Mouse (Mus musculus) ES-Bruce4 (cell line): ENCODE data around the gene Trpm8. TPM values are rescaled to one million over a fixed set of nuclear protein-coding genes. Genes with fewer than 3 reads are reported as not detected.

ENCODE experiments used
- H3K27ac ChIP-seq: 2 replicates; pipeline ENCODE4 v1.5.1; 2012; ENCODE audit warnings: low read length, inconsistent platforms; ENCODE audit not compliant: insufficient read depth
- H3K27me3 ChIP-seq: 2 replicates; pipeline ENCODE4 v1.6.1; 2012; ENCODE audit warnings: mild to moderate bottlenecking, low read length, inconsistent platforms; ENCODE audit not compliant: control insufficient read depth, poor library complexity, insufficient read depth, severe bottlenecking
- H3K36me3 ChIP-seq: 2 replicates; pipeline ENCODE4 v1.6.1; 2012; ENCODE audit warnings: inconsistent platforms, mild to moderate bottlenecking, low read length, moderate library complexity; ENCODE audit not compliant: control insufficient read depth, poor library complexity, insufficient read depth, severe bottlenecking
- H3K4me1 ChIP-seq: one replicate; pipeline ENCODE4 v1.8.1; 2011; ENCODE audit warnings: low read length; ENCODE audit not compliant: control insufficient read depth, insufficient read depth
- H3K4me3 ChIP-seq: 2 replicates; pipeline ENCODE4 v1.5.1; 2011; ENCODE audit warnings: low read depth, mild to moderate bottlenecking, low read length
- H3K9ac ChIP-seq: 2 replicates; pipeline ENCODE4 v1.6.1; 2012; ENCODE audit warnings: low read depth, mild to moderate bottlenecking, inconsistent platforms; ENCODE audit not compliant: poor library complexity, severe bottlenecking
- H3K9me3 ChIP-seq: replicated peaks from 2 replicates; pipeline ENCODE4 v1.6.1; 2012; ENCODE audit warnings: mild to moderate bottlenecking, low read length, inconsistent platforms; ENCODE audit not compliant: control insufficient read depth, poor library complexity, insufficient read depth, severe bottlenecking
- CTCF ChIP-seq: IDR thresholded peaks from one replicate; pipeline ENCODE4 v1.8.1; 2011; ENCODE audit warnings: low read depth, low read length
- EP300 ChIP-seq: IDR thresholded peaks from 2 replicates; pipeline ENCODE4 v1.6.1; 2011; ENCODE audit warnings: low read depth, low read length; ENCODE audit not compliant: insufficient read depth
- POLR2A ChIP-seq: IDR thresholded peaks from one replicate; pipeline ENCODE4 v1.8.1; 2011; ENCODE audit warnings: low read length; ENCODE audit not compliant: insufficient read depth
- polyA plus RNA-seq: library from polyadenylated mRNA; stranded (reverse); fragments of >200 nt; gene quantifications from 2 replicates; pipeline ENCODE4 v1.2.4, GENCODE M21; 2011; ENCODE audit warnings: low read depth; ENCODE audit not compliant: missing spikeins, insufficient read depth, insufficient read length

Trpm8 gene
- polyA plus RNA-seq, 1 experiment: not detected

DNA sequence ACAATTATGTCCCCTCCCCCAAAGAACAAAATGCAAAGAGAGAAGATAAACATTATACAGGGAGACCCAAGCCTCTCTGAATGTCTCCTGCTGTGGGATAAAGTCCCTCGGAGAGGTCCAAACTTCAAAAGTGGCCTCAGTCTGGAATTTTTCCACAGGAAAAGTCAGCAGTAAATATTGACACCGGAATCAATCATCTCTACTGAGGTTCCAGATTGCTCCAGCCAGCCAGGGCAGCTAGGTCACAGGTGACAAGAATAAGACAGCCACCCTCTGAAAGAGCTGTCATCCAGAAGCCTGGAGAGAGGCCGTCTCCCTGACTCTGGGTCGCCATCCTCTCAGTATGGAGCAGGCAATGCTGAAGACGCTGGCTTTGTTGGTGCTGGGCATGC, 129.3 kb downstream of the Trpm8 start, which contains the start of gene Spp2:
Spp2 (plus strand) TSS at position 155 of the 392 bp plus-strand sequence.
- TF ChIP-seq EP300 (no peak), POLR2A (no peak)
- no peak within 1 kb of the TSS for H3K4me3 ChIP-seq
- no peaks in the 10 kb centered on the region for H3K36me3 ChIP-seq
- H3K27me3 ChIP-seq: no peaks in the 10 kb centered on the region
- H3K9me3 ChIP-seq: no peaks in the 10 kb centered on the region
- no peak within 1 kb of the TSS for H3K9ac ChIP-seq
- H3K27ac ChIP-seq: no peak within 1 kb of the TSS
- H3K4me1 ChIP-seq: no peaks in the 10 kb centered on the region

DNA sequence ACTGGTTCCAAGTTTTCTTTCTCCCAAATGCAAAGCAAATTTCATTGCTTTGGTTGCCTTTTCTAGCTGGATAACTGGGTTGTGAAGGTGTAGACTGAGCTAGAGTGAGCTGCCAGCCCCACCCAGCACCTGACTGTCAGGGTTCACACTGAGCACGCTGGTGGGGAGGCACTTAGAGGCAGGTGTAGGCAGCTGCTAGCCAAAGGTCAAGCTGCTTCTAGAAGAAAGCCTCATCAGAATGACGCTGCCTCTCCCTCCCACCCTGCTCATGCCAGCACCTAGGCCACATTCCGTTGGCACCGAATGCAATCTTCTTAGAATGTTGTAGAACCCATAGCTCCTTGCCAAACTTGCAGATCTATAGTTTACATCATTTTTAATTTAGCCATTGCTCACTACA, 130.9 kb downstream of the Trpm8 start:
- Histone ChIP-seq H3K4me1 (no peaks in the 10 kb centered on the region), H3K27me3 (no peaks in the 10 kb centered on the region), H3K36me3 (no peaks in the 10 kb centered on the region), H3K9ac (no peak overlapping the region), H3K4me3 (no peak overlapping the region), H3K9me3 (no peaks in the 10 kb centered on the region), H3K27ac (no peak overlapping the region)
- TF ChIP-seq CTCF (no peak), EP300 (no peak), POLR2A (no peak)

DNA sequence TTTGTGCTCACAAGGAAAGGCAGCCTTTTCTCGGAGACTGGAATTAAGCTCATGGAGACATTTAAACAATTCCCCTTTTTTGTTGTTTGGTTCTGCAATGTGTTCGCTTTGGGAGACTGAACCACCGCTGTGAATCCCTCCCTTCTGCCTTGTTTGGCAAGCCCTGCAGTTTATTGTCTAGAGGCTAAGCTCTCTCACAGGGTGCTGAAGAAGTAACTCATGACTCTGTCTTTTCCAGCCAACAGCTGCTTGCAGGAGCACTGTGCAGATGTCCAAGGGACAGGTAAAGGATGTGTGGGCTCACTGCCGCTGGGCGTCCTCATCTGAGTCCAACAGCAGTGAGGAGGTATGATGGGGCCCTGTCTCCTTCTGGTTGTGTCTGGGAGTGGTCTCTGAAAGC, 134.6 kb downstream of the Trpm8 start:
- Histone ChIP-seq H3K36me3 (no peaks in the 10 kb centered on the region), H3K27ac (no peak overlapping the region), H3K9me3 (no peaks in the 10 kb centered on the region), H3K4me3 (no peak overlapping the region), H3K27me3 (no peaks in the 10 kb centered on the region), H3K4me1 (no peaks in the 10 kb centered on the region), H3K9ac (no peak overlapping the region)
- TF ChIP-seq CTCF: no peak
- TF ChIP-seq POLR2A: no peak
- no peak for TF ChIP-seq EP300

DNA sequence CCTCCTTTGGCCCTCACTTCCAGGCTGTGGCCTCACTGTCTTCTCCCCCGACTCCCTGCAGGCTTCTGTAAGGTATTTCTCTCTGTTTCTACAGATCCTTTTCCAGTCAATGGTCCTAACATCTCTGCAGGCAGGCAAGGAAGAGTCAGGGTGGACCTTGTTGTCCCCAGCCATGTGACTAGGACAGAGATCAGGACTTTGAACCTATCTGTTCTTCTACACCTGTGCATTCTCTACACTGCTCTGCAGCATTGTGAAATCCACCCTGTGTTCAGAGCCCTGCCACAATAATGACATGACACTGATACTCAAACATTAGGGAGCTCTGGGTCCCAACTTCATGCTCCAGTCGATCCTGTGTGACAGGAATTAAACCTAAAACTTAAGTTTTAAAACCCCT, 141.5 kb downstream of the Trpm8 start:
- Histone ChIP-seq H3K9me3 (no peaks in the 10 kb centered on the region), H3K27ac (no peak overlapping the region), H3K9ac (no peak overlapping the region), H3K27me3 (no peaks in the 10 kb centered on the region), H3K4me3 (no peak overlapping the region), H3K36me3 (no peaks in the 10 kb centered on the region), H3K4me1 (no peaks in the 10 kb centered on the region)
- TF ChIP-seq EP300 (no peak), CTCF (no peak), POLR2A (no peak)

DNA sequence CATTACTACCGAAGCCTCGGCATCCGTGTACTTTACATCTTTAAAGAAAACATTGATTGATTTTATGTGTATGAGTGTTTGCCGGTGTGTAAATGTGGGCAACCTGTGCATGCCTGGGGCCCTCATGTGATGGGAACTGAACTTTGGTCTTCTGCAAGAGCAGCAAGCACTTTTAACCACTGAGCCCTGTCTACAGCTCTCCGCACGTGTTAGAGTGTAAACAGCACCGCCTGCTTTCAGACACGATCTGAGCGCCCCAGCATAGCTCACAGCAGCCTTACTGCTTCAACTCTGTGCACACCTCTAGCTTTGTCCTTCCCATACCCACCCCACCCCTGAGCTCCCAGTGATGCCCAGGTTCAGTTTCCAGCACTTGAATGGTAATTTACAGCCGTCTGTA, 144.6 kb downstream of the Trpm8 start:
- no peaks in the 10 kb centered on the region for H3K27me3 ChIP-seq
- no peak for TF ChIP-seq CTCF
- no peak for TF ChIP-seq EP300
- no peak for TF ChIP-seq POLR2A
- no peak overlapping the region for H3K27ac ChIP-seq

DNA sequence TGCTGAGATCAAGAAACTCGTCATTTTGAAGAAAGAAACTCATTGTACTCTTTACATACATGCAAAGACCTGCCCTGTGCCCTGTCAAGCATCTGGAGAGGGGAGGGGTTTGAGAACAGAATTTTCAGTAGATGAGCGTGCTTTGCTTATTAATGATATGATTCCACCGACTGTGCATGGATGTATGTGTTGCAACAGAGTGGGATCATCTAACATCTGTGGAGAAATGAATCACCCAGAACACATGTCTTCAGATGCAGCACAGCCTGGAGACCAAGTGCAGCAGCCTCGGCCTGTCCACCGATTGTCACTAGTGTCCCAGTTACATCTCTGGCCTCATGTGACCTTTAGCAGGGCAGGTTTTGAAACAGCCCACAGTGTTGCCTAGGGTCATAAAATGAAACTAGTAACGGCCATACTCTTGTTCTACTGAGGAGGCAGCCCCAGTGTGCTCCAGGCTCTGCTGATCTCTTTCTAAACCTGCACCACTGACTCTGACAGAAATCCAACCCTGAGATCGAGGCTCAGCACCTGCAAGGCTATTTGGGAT, 145.5 kb downstream of the Trpm8 start:
- no peaks in the 10 kb centered on the region for H3K9me3 ChIP-seq
- no peaks in the 10 kb centered on the region for H3K27me3 ChIP-seq

More for the DNA sequence above, 144.6 kb downstream of the Trpm8 start:
- Histone ChIP-seq H3K9me3 (no peaks in the 10 kb centered on the region), H3K4me1 (no peaks in the 10 kb centered on the region), H3K4me3 (no peak overlapping the region), H3K36me3 (no peaks in the 10 kb centered on the region), H3K9ac (no peak overlapping the region)

More for the DNA sequence above, 145.5 kb downstream of the Trpm8 start:
- Histone ChIP-seq H3K4me3 (no peak overlapping the region), H3K9ac (no peak overlapping the region), H3K36me3 (no peaks in the 10 kb centered on the region), H3K4me1 (no peaks in the 10 kb centered on the region), H3K27ac (no peak overlapping the region)
- TF ChIP-seq POLR2A (no peak), EP300 (no peak)
